Mouse (Mus musculus): ENCODE measurements around the gene Capn1. TPM values are rescaled to one million over a fixed set of nuclear protein-coding genes. Genes with fewer than 3 reads are reported as not detected.
A peak's percentile ranks its signal among the peaks of the same experiment; 100 is the strongest.

The Capn1 gene
- polyA plus RNA-seq (2012; ENCODE audit: insufficient read depth, insufficient read length, missing spikeins), result 32.7 and 38.3 TPM in 2 replicates

DNA sequence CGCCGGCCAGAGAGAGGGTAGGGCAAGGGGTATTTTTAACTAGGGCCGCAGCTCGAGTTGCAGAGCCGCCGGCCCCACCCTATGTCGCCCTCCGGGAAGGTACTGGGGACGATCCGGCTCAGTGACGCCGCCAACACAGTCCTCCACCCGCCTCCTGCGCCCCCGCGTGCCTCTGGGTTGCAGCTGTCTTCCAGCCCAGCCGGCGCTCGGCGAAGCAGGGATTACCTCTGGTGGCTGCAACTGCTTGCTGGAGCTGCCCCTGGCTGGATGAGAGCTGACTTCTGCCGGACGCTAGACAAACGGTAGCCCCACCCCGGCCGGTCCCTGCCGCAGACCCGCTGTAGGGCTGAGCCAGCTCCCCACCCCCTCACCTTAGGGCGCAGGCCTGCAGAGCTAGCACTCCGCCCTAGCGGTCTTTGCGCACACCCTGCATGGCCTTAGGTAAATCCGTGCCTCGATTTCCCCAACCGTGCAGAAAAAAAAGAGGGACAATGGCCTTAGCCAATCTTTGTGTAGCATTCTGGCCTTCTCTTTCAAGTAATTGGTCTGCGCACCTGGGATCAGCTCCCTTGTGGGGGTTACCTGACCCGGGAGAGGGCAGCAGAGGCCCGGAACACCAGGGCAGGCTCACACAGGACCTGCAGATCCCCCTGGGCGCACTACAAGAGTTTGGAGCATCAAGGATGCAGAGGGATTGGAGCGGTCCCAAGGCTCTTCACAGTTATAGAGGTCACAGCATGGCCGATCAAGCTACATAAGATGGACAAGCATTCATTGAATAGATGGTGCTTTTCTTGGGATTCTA lies at the start of gene Capn1:
Gene Capn1 (minus strand): TSS at position 387 of the 805 bp plus-strand sequence.
- TF ChIP-seq POLR2A (IDR thresholded peaks at IDR 0.05; ENCODE audit: borderline replicate concordance, low read depth, low read length) (no peak), CTCF (IDR thresholded peaks at IDR 0.05; ENCODE audit: low read depth, low read length) (no peak)
- Histone ChIP-seq H3K27ac (ENCODE audit: insufficient read depth, low read depth, low read length) (no peak within 1 kb of the TSS), H3K4me1 (ENCODE audit: control insufficient read depth, insufficient read depth, low read length) (peaks cover 5% of the 10 kb centered on the region), H3K4me3 (ENCODE audit: insufficient read depth, low read length) (peak within 1 kb of the TSS; percentile 60)

DNA sequence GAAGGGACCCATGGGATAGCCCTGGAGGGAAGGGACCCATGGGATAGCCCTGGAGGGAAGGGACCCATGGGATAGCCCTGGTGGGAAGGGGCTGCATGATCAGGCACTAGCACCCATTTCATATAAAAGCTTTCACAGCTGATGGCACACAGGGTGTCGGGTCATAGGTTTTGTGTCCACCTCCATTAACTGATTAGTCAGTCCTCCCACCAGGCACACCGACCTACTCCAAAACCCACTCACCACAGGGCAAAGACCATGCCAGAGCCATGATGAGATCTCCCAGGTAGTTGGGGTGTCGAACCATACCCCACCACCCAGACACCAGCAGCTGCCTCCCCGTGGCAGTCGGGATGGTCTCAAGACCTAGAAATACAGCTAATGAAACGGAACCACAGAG lies 47.4 kb upstream of the Capn1 start:
- H3K4me1 ChIP-seq (ENCODE audit: control insufficient read depth, insufficient read depth, low read length), result peaks cover 15% of the 10 kb centered on the region
- H3K4me3 ChIP-seq (ENCODE audit: insufficient read depth, low read length), result no peak overlapping the region
- TF ChIP-seq POLR2A (IDR thresholded peaks at IDR 0.05; ENCODE audit: borderline replicate concordance, low read depth, low read length), result no peak
- TF ChIP-seq CTCF (IDR thresholded peaks at IDR 0.05; ENCODE audit: low read depth, low read length), result no peak
- H3K27ac ChIP-seq (ENCODE audit: insufficient read depth, low read depth, low read length), result no peak overlapping the region

DNA sequence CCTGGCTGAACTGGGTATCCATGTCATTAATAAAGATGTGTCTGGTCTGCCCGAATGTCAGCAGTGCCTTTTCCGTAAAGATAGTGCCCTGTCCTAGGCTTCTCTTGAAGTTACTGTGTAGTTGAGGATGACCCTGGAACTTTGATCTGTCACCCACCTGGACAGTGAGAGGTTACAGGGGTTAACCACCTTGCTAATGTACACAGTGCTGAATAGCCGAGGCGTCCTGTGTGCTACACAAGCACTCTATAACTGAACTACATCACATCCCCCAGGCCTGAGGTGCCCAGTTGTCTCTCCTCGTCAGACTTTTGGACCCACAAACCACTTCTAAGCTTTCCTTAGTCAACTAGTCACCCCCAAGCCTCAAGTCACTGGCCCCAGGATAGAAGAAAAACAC lies 46.7 kb upstream of the Capn1 start:
- H3K27ac ChIP-seq (ENCODE audit: insufficient read depth, low read depth, low read length), result no peak overlapping the region

DNA sequence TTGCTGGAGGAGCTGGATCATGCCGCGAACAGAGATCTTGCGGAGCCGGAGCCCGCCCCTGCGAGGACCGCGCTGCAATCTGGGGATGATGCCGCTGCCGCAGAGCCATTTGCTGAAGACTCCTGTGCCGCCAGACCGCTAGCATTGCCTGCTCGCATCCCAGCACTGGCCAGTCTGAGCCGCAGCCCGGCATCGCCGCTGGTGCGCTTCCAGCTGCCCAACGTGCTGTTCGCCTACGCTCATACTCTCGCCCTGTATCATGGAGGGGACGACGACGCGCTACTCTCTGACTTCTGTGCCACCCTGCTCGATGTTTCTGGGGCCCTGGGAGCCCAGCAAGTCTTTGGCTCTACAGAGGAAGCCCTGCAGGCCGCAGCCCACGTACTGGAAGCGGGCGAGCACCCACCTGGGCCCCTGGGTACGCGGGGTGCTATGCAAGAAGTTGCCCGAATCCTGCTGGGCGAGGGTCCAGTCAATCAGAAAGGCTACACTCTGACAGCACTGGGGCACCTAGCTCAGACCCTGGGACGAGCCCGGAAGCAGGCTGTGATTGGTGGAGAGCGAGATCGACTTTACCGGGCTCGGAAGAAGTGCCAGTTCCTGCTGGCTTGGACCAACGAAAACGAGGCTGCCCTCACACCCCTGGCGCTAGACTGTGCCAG lies 46.1 kb upstream of the Capn1 start:
- Histone ChIP-seq H3K4me3 (ENCODE audit: insufficient read depth, low read length) (peak overlapping the region; percentile 90), H3K27ac (ENCODE audit: insufficient read depth, low read depth, low read length) (peak overlapping the region; percentile 87), H3K4me1 (ENCODE audit: control insufficient read depth, insufficient read depth, low read length) (peaks cover 12% of the 10 kb centered on the region)
- no peak for TF ChIP-seq POLR2A (IDR thresholded peaks at IDR 0.05; ENCODE audit: borderline replicate concordance, low read depth, low read length)
- TF ChIP-seq CTCF (IDR thresholded peaks at IDR 0.05; ENCODE audit: low read depth, low read length), result no peak

More for the DNA sequence above, 46.7 kb upstream of the Capn1 start:
- peak overlapping the region; percentile 90 for H3K4me3 ChIP-seq (ENCODE audit: insufficient read depth, low read length)
- H3K4me1 ChIP-seq (ENCODE audit: control insufficient read depth, insufficient read depth, low read length), result peaks cover 12% of the 10 kb centered on the region
- no peak for TF ChIP-seq POLR2A (IDR thresholded peaks at IDR 0.05; ENCODE audit: borderline replicate concordance, low read depth, low read length)
- TF ChIP-seq CTCF (IDR thresholded peaks at IDR 0.05; ENCODE audit: low read depth, low read length), result no peak

DNA sequence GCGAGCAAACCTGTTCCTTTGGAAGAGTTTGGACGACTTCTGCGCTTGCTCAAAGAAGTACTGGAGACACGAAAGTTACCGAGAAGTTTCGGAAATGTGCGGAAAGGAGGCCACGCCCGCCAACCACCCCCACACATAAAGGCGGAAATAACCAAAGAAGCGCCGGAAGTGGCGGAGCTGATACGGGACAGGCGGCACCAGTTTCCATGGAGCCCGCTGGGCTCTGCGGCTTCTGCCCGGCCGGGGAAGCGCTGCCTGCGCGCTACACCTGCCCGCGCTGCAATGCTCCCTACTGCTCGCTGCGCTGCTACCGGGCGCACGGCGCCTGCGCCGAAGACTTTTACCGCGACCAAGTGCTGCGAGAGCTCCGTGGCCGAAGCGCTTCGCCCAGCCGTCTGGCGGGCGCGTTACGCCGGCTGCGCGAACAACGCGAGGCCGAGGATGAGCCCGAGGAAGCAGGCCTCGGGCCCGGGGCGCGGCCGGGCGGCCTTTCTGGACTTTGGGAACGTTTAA lies 45.4 kb upstream of the Capn1 start, which contains the start of gene Znhit2:
Gene Znhit2 (plus strand): TSS at position 172 of the 513 bp plus-strand sequence.
- no peak for TF ChIP-seq CTCF (IDR thresholded peaks at IDR 0.05; ENCODE audit: low read depth, low read length)
- TF ChIP-seq POLR2A (IDR thresholded peaks at IDR 0.05; ENCODE audit: borderline replicate concordance, low read depth, low read length), result no peak; the same call in 1 of the 2 replicates
- Histone ChIP-seq H3K4me3 (ENCODE audit: insufficient read depth, low read length) (peak within 1 kb of the TSS; percentile 90), H3K27ac (ENCODE audit: insufficient read depth, low read depth, low read length) (peak within 1 kb of the TSS; percentile 87), H3K4me1 (ENCODE audit: control insufficient read depth, insufficient read depth, low read length) (peaks cover 12% of the 10 kb centered on the region)

DNA sequence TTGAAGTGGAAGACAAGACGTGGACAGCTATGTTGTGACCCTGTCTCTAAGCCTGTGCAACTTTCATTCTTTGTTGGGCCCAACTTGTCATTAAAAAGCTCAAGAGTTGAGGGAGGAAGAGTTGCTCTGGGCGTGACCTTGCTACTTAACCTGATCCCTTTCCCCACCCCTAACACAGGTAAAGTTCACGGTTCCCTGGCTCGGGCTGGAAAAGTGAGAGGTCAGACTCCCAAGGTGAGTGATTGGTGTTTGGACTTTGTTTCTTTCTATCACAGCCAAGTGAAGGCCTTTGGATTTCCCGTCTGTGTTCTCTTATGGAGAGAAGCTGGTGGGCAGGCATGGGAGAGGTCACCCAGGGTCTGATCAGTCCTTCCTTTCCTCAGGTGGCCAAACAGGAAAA lies 43.3 kb upstream of the Capn1 start:
- Histone ChIP-seq H3K4me3 (ENCODE audit: insufficient read depth, low read length) (peak overlapping the region; percentile 65), H3K27ac (ENCODE audit: insufficient read depth, low read depth, low read length) (0 out of 2 replicates have a peak overlapping the region, but pooled peaks have one; percentile 0), H3K4me1 (ENCODE audit: control insufficient read depth, insufficient read depth, low read length) (peaks cover 12% of the 10 kb centered on the region)
- TF ChIP-seq POLR2A (IDR thresholded peaks at IDR 0.05; ENCODE audit: borderline replicate concordance, low read depth, low read length) (no peak), CTCF (IDR thresholded peaks at IDR 0.05; ENCODE audit: low read depth, low read length) (no peak)

DNA sequence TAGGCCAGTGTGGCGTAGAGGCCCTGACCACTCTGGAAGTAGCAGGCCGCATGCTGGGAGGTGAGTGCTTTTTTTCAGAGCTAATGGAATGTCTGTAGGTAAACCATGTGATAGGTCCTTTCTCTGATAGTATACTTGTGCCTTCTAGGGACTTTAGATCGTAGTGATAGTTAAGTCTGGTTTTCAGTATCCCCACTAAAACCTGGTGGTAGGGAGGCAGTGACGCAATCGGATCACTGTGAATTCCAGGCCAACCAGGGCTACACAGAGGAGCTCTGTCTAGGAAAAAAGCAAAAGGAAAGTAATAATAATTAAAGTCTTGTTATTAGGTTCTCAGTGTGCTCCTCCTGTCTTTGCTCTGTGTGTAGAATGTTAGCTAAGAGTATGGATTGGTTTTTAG lies 42.8 kb upstream of the Capn1 start:
- Histone ChIP-seq H3K4me3 (ENCODE audit: insufficient read depth, low read length) (peak overlapping the region; percentile 65), H3K4me1 (ENCODE audit: control insufficient read depth, insufficient read depth, low read length) (peaks cover 14% of the 10 kb centered on the region), H3K27ac (ENCODE audit: insufficient read depth, low read depth, low read length) (peak overlapping the region; percentile 49)
- TF ChIP-seq POLR2A (IDR thresholded peaks at IDR 0.05; ENCODE audit: borderline replicate concordance, low read depth, low read length), result no peak
- TF ChIP-seq CTCF (IDR thresholded peaks at IDR 0.05; ENCODE audit: low read depth, low read length), result no peak

DNA sequence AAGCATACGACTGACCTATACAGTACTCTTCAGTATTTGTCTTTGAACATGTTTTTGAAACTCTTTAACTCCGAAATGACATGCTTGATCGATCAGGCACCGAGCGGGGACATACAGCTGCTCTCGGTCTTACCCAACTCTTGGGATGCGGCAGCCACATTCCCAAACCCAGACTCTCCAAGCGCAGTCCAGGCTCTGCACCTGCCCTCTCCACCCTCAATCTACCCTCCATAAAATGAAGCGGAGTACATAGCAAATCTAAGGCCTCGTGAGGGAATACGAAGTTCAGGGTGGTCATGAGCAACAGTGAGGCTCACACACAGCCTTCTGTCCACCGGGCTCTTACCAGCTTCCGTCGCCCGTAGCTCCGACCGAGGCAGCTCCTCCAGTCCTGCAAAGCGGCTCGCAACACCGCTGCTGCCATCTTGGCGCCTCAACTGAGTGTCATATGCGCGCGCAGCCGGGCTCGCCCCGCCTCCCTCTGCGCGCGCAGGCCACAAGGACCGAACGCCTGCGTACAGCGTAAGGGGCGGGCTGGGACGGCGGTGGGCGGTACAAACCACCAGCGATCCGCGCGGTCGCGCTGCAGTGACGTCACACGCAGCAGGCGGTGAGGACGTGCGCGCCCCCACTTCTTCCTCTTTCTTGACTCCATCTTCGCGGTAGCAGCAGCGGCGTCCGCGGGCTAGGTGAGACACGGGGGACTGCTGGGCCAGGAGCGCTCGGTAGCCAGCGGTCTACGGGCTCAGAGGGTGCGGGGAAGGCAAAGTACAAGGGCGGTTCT lies 41.8 kb upstream of the Capn1 start, which contains the start of the genes Mrpl49 and Fau:
Gene Mrpl49 (minus strand): TSS at position 473 of the 784 bp plus-strand sequence.
Gene Fau (plus strand): TSS at position 532 of the 784 bp plus-strand sequence.
- peak within 1 kb of the TSS; percentile 49 for H3K27ac ChIP-seq (ENCODE audit: insufficient read depth, low read depth, low read length)
- TF ChIP-seq CTCF (IDR thresholded peaks at IDR 0.05; ENCODE audit: low read depth, low read length) (0 out of 2 replicates have a peak, but pooled peaks have one; percentile 14), POLR2A (IDR thresholded peaks at IDR 0.05; ENCODE audit: borderline replicate concordance, low read depth, low read length) (peak; percentile 83; the same call in 1 of the 2 replicates)
- peaks cover 11% of the 10 kb centered on the region for H3K4me1 ChIP-seq (ENCODE audit: control insufficient read depth, insufficient read depth, low read length)

DNA sequence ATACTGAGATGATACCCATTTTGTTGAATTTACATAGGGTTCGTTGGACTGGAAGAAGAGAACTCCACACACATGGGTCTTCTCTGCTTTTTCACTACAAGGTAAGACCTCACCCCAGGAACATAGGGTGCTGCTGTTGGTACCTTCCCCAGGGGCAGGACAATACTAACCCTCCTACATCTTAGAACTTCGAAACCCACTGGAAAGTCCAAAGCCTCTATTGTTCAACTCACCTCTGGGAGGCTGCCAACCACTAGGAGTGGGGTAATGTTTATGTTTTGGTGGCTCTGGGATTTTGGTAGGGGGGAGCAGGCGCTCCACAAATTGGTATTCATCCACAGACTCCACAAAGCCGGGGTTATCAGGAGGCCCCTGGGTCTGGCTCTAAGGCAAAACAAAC lies 41.0 kb upstream of the Capn1 start:
- Histone ChIP-seq H3K27ac (ENCODE audit: insufficient read depth, low read depth, low read length) (no peak overlapping the region), H3K4me1 (ENCODE audit: control insufficient read depth, insufficient read depth, low read length) (peaks cover 9% of the 10 kb centered on the region), H3K4me3 (ENCODE audit: insufficient read depth, low read length) (peak overlapping the region; percentile 72)
- TF ChIP-seq POLR2A (IDR thresholded peaks at IDR 0.05; ENCODE audit: borderline replicate concordance, low read depth, low read length), result no peak
- no peak for TF ChIP-seq CTCF (IDR thresholded peaks at IDR 0.05; ENCODE audit: low read depth, low read length)

More for the DNA sequence above, 41.8 kb upstream of the Capn1 start, which contains the start of the genes Mrpl49 and Fau:
- H3K4me3 ChIP-seq (ENCODE audit: insufficient read depth, low read length), result peak within 1 kb of the TSS; percentile 72
